In genomic region chr4:150272725-150273124, GRCm38 (mm10) we compare ENCODE assay signal across 8 mouse cellular contexts. TPM values are rescaled to one million over a fixed set of nuclear protein-coding genes. Genes with fewer than 3 reads are reported as not detected.
DNase-seq lines count a peak whose midpoint lies in the region; ATAC-seq lines count a peak whose summit lies in the region.

No protein-coding gene starts in this region.

- peaks cover 4% of the 10 kb centered on the region; the same call in 1 of the 2 replicates for H3K4me1 ChIP-seq in liver, embryonic 16.5 days (ENCODE audit: control insufficient read depth, low read depth, low read length)
- H3K4me1 ChIP-seq in neural tube, embryonic 15.5 days, result peaks cover 22% of the 10 kb centered on the region

- ATAC-seq in liver, embryonic 16.5 days (ENCODE audit: low read depth), result 0 out of 2 replicates have a peak, but pooled peaks have one; percentile 25
- peak; percentile 63; the same call in 1 of the 2 replicates for ATAC-seq in neural tube, embryonic 15.5 days (ENCODE audit: low FRiP score)

- H3K9ac ChIP-seq in liver, embryonic 16.5 days (ENCODE audit: low read depth, low read length), result no peak overlapping the region
- H3K9ac ChIP-seq in neural tube, embryonic 15.5 days (replicated peaks), result 0 out of 2 replicates have a peak overlapping the region, but pooled peaks have one; percentile 5

- H3K27ac ChIP-seq in liver, embryonic 16.5 days (ENCODE audit: low read length), result no peak overlapping the region
- peak overlapping the region; percentile 75 for H3K27ac ChIP-seq in neural tube, embryonic 15.5 days (replicated peaks)

- WGBS in liver, embryonic 16.5 days (ENCODE audit: insufficient replicate concordance), result 12% methylated on average over 9 of the region's 9 CpGs
- WGBS in neural tube, embryonic 15.5 days, result 2% methylated on average over 9 of the region's 9 CpGs

- H3K4me2 ChIP-seq in liver, embryonic 16.5 days (ENCODE audit: low read depth, low read length), result peak overlapping the region; percentile 8; the same call in 1 of the 2 replicates
- H3K4me2 ChIP-seq in neural tube, embryonic 15.5 days, result peak overlapping the region; percentile 31

- H3K4me3 ChIP-seq in liver, embryonic 16.5 days (ENCODE audit: low read depth, low read length), result no peak overlapping the region
- no peak overlapping the region for H3K4me3 ChIP-seq in neural tube, embryonic 15.5 days (replicated peaks)

- H3K27me3 ChIP-seq in liver, embryonic 16.5 days (ENCODE audit: control insufficient read depth, insufficient read depth, low read depth, low read length), result no peaks in the 10 kb centered on the region
- no peaks in the 10 kb centered on the region for H3K27me3 ChIP-seq in neural tube, embryonic 15.5 days (replicated peaks)

- DNase-seq in A20 (ENCODE audit: low read depth, low spot score), result peak; percentile 73
- peak; percentile 56 for DNase-seq in c-Kit-positive CD71-positive TER-119-negative erythroid progenitor cells, embryonic 14.5 days (ENCODE audit: low read depth)
- peak; percentile 72 to 80 for DNase-seq in heart, adult 18-20 months
- DNase-seq in kidney, adult 11 months, result peak; percentile 93
- no peak for DNase-seq in left cerebral cortex, adult 9 months (ENCODE audit: low spot score in 2 of 2)
- no peak for DNase-seq in thymus, postnatal 36 days

- H3K36me3 ChIP-seq in liver, embryonic 16.5 days (ENCODE audit: control insufficient read depth, insufficient read depth), result no peaks in the 10 kb centered on the region
- no peaks in the 10 kb centered on the region for H3K36me3 ChIP-seq in neural tube, embryonic 15.5 days

- H3K9me3 ChIP-seq in liver, embryonic 16.5 days (replicated peaks; ENCODE audit: control insufficient read depth, low read length), result no peaks in the 10 kb centered on the region
- no peaks in the 10 kb centered on the region for H3K9me3 ChIP-seq in neural tube, embryonic 15.5 days (replicated peaks)

RNA-seq across cellular contexts. Expression of gene Rere, which starts 8.7 kb away (rescaled TPM):
- 10 to 100 TPM; 39.6 to 46.7 TPM for total RNA-seq in heart, adult 18-20 months (2021)
- polyA plus RNA-seq in liver, embryonic 16.5 days (2015; fragmentation: Nextera tagmentation; extraction: Ambion mirVana), result 5.7 and 6.8 TPM in 2 replicates
- polyA plus RNA-seq in neural tube, embryonic 15.5 days (2015; fragmentation: Nextera tagmentation; extraction: Ambion mirVana), result 31.8 and 34.6 TPM in 2 replicates

RNA-seq across cellular contexts. Expression of gene Eno1, which starts 36.2 kb away (rescaled TPM):
- total RNA-seq in heart, adult 18-20 months (2021), result 100 to 1,000 TPM; 118 to 148 TPM
- polyA plus RNA-seq in liver, embryonic 16.5 days (2015; fragmentation: Nextera tagmentation; extraction: Ambion mirVana), result 616 and 624 TPM in 2 replicates
- polyA plus RNA-seq in neural tube, embryonic 15.5 days (2015; fragmentation: Nextera tagmentation; extraction: Ambion mirVana), result 1,173 and 1,202 TPM in 2 replicates

Comparison
In these comparisons a context has a peak if more than half of its experiments do, and no peak if none do; other contexts are left out.
1. DNase-seq: peak in A20 (single experiment), c-Kit-positive CD71-positive TER-119-negative erythroid progenitor cells, embryonic 14.5 days (single experiment), heart, adult 18-20 months (2 of 2) and kidney, adult 11 months (single experiment); none in left cerebral cortex, adult 9 months (0 of 2) and thymus, postnatal 36 days (0 of 2).